Mouse (Mus musculus) thymus, adult 2 months (tissue): Measurements from ENCODE around the gene Stau1. TPM values are rescaled to one million over a fixed set of nuclear protein-coding genes. Genes with fewer than 3 reads are reported as not detected.

ENCODE experiments used
- DNase-seq: peaks from one replicate; pipeline ENCODE4 v3.0.0; 2021
- H3K27ac ChIP-seq: fragments of 200-500 bp; 2 replicates; pipeline ENCODE4 v1.5.1; 2012; ENCODE audit warnings: low read length, control low read depth; ENCODE audit not compliant: control insufficient read depth, insufficient read depth
- H3K27me3 ChIP-seq: fragments of 200-500 bp; 2 replicates; pipeline ENCODE4 v1.6.1; 2012; ENCODE audit warnings: mild to moderate bottlenecking, low read length, moderate library complexity, mixed read lengths; ENCODE audit not compliant: control insufficient read depth, insufficient read depth
- H3K36me3 ChIP-seq: fragments of 200-500 bp; 2 replicates; pipeline ENCODE4 v1.6.1; 2012; ENCODE audit warnings: mild to moderate bottlenecking, low read length, moderate library complexity; ENCODE audit not compliant: control insufficient read depth, insufficient read depth
- H3K4me1 ChIP-seq: fragments of 200-500 bp; replicated peaks from 2 replicates; pipeline ENCODE4 v1.6.1; 2012; ENCODE audit warnings: low read length; ENCODE audit not compliant: control insufficient read depth, insufficient read depth
- H3K4me3 ChIP-seq: fragments of 200-500 bp; 2 replicates; pipeline ENCODE4 v1.5.1; 2012; ENCODE audit warnings: mild to moderate bottlenecking, low read length, control low read depth, moderate library complexity; ENCODE audit not compliant: control insufficient read depth, insufficient read depth
- CTCF ChIP-seq: fragments of 200-500 bp; IDR thresholded peaks from 2 replicates; pipeline ENCODE4 v1.5.1; 2012; ENCODE audit warnings: mild to moderate bottlenecking, control low read depth, low read length, moderate library complexity, borderline replicate concordance; ENCODE audit not compliant: control insufficient read depth, poor library complexity, insufficient read depth; ENCODE audit errors: extremely low read depth
- POLR2A ChIP-seq: fragments of 200-500 bp; IDR thresholded peaks from 2 replicates; pipeline ENCODE4 v1.6.1; 2012; ENCODE audit warnings: mild to moderate bottlenecking, low read length, control low read depth, moderate library complexity; ENCODE audit not compliant: control insufficient read depth, poor library complexity, insufficient read depth; ENCODE audit errors: extremely low read depth
- WGBS: fragments of 180-500 bp; shearing (Covaris S2); methylation state at CpG from one replicate; pipeline ENCODE4 v1.1.7; 2018; 5-methylcytosine and 5-hydroxymethylcytosine counted together
- polyA plus RNA-seq: library from polyadenylated mRNA; depleted of rRNA; stranded (reverse); fragments of >200 nt; gene quantifications from 2 replicates; pipeline ENCODE4 v1.2.3, GENCODE M21; 2012

The Stau1 gene
- polyA plus RNA-seq, 1 experiment = 31.8 TPM

DNA sequence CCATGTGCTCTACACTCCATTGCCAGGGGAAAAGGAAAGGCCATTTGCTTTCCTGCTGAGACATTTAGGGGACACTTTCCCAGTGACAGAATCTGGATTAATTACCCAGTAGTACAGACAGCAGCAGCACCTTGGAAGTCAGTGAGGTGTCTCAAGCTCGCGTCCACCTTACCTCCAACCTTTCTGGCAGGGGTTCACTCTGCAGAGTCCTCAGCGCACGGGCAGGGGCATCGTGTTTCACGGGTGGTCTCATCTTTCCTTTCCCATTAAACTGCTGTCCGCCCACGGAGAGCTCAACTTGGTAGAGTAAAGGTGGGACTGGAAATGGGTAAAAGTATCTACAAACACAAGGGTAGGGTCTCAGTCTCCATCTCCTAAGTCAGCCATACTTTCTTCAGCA, 32.8 kb downstream of the Stau1 start:
- Histone ChIP-seq H3K4me3 (no peak overlapping the region), H3K27ac (no peak overlapping the region), H3K27me3 (no peaks in the 10 kb centered on the region), H3K4me1 (no peaks in the 10 kb centered on the region), H3K36me3 (peaks cover 14% of the 10 kb centered on the region)
- 92% methylated on average over 8 of the region's 8 CpGs for WGBS
- TF ChIP-seq CTCF (no peak), POLR2A (no peak)
- no peak for DNase-seq

GRCm38 (mm10) chr2:166960648-166961330, 35.3 kb downstream of the Stau1 start:
- Histone ChIP-seq H3K4me1 (no peaks in the 10 kb centered on the region), H3K4me3 (no peak overlapping the region), H3K27me3 (no peaks in the 10 kb centered on the region), H3K27ac (no peak overlapping the region), H3K36me3 (peaks cover 14% of the 10 kb centered on the region)
- WGBS = 90% methylated on average over 8 of the region's 8 CpGs
- no peak for TF ChIP-seq CTCF
- TF ChIP-seq POLR2A = no peak
- no peak for DNase-seq

DNA sequence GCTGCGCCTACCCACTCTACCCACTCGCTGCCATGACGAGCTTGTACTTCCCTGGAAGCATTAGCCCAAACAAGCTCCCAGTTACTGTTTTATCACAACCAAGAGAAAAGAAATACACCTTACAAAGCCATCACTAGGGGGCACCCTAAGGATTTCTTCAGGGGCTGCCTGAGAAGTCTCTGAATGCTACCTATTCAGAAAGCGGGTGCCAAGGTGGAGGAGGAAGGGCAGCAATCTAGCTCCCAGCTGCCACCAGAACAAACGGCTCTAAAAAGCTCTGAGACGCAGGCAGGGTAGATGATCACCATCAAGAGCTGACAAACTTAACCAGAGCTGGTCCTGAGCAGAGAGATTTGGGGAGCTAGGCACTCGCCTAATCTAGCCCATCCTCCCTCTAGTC, 39.3 kb downstream of the Stau1 start:
- WGBS = 57% methylated on average over 7 of the region's 7 CpGs
- H3K27ac ChIP-seq = no peak overlapping the region
- no peaks in the 10 kb centered on the region for H3K4me1 ChIP-seq
- no peak overlapping the region for H3K4me3 ChIP-seq
- no peaks in the 10 kb centered on the region for H3K27me3 ChIP-seq
- peak; percentile 65 for DNase-seq
- TF ChIP-seq CTCF (no peak), POLR2A (no peak)
- H3K36me3 ChIP-seq = peaks cover 36% of the 10 kb centered on the region

DNA sequence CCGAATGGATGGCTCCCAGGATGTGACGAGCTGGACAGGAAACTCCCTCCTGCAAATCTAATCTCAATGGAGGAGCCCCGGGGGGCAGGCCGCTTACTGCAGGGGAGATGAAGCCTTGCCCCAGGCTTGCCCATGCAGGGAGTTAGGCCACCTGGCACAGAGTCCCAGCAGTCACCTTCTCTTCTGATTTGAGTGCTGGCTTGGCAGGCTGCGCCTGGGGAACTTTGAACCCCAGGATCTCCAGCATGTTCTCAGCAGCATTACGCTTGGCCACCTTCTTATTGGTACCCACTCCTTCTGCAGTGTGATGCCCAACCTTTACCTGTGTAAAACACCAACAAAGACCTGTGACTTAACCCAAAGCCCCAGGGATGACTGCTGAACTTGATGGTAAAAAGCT, 43.9 kb downstream of the Stau1 start:
- Histone ChIP-seq H3K4me1 (no peaks in the 10 kb centered on the region), H3K4me3 (no peak overlapping the region), H3K27me3 (no peaks in the 10 kb centered on the region), H3K36me3 (peaks cover 72% of the 10 kb centered on the region), H3K27ac (no peak overlapping the region)
- WGBS = 98% methylated on average over 6 of the region's 6 CpGs
- no peak for DNase-seq
- TF ChIP-seq POLR2A (no peak), CTCF (no peak)

DNA sequence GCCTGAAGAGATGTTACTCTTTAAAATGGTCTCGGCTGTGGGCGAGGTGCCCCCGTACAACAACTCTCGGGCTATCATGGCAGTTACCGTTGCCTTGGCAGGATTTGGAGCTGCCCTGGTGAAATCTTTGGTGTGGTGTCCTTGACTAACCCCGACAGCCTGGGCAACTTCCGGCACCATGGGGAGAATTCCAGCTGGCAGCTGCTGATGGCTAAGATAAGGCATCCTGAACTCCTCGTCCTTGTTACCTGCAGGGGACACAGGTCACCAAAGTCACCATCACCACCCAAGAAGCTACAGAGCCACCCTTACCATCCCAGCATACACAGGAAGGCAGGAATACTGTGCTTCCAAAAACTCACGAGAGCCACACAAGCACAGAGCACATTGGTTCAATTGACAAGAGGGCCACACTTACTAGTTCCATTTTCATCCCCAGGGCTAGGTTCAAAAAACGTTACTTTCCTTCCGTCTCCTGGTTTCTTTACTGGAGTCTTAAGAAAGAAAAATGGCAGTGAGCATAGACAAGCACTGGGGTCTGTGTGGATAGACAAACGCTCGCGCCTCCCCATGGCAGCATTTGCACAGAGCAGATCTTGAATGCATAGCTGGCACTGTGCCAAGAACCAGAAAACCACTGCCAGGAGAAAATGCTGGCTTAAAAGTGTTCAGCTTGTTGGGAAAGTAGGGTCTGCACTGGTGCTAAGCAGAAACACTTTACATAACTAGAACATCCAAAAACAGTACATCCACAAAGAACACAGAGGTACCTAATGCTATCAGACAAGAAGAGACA, 45.0 kb downstream of the Stau1 start:
- Histone ChIP-seq H3K27ac (no peak overlapping the region), H3K36me3 (peaks cover 82% of the 10 kb centered on the region), H3K4me1 (no peaks in the 10 kb centered on the region), H3K4me3 (no peak overlapping the region), H3K27me3 (no peaks in the 10 kb centered on the region)
- WGBS = 90% methylated on average over 14 of the region's 14 CpGs
- no peak for DNase-seq
- TF ChIP-seq POLR2A (no peak), CTCF (no peak)

DNA sequence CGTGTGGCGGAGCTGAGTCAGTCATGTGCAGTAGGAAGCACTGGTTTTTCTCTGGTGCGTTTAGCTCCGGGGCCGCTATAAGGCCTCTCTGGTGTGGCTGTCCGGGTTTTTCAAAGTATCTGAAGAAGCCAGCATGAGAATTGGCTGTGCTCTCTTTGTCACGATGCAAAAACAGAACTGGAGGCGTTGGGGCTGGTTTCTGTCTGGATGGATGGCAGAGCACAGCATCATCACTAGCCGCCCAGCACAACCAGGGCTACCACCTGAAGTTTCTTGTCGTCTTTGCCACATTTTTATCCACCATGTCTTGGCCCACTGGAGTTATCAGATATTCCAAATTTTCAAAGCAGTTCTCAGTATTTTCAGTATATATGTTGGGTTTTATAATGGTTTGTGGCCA, 47.2 kb downstream of the Stau1 start:
- no peak overlapping the region for H3K27ac ChIP-seq
- whole genome bisulfite sequencing = 92% methylated on average over 10 of the region's 10 CpGs
- DNase-seq = no peak

DNA sequence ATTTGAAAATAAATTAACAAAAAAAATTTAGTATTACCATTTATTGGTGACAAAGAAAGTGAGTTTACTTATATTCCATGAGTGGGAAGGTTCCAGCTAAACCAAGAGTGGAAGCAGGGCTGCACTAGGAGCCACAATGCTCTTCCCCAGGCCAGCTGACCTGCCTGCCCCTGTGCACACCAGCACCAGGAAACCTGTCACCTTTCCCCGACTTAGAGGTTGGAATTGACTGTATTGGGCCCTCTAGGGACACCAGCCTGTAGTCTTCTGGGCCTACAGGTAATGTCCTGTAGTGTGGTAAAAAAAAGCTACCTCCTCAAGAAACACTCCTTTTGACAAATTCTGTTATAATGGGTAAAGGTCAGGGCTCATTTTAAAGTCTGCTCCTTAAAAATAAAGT, 47.9 kb downstream of the Stau1 start:
- no peaks in the 10 kb centered on the region for H3K4me1 ChIP-seq
- no peak overlapping the region for H3K4me3 ChIP-seq
- DNase-seq = no peak
- WGBS = 88% methylated on average over 1 of the region's 1 CpGs
- H3K27ac ChIP-seq = no peak overlapping the region
- TF ChIP-seq POLR2A = no peak
- H3K36me3 ChIP-seq = peaks cover 89% of the 10 kb centered on the region
- H3K27me3 ChIP-seq = no peaks in the 10 kb centered on the region

More for the DNA sequence above, 47.2 kb downstream of the Stau1 start:
- TF ChIP-seq CTCF (no peak), POLR2A (no peak)
- Histone ChIP-seq H3K36me3 (peaks cover 83% of the 10 kb centered on the region), H3K4me1 (no peaks in the 10 kb centered on the region), H3K4me3 (no peak overlapping the region), H3K27me3 (no peaks in the 10 kb centered on the region)
